In genomic region chr8:128675848-128676629, GRCm38 (mm10) we compare ENCODE assay signal across 19 mouse cellular contexts.
"Had no signal": no experiment of that assay in that cellular context is flagged by ENCODE, and none has a peak within 500 bp of the region (broad histone marks: within the 10 kb centered on the region; RNA-seq: fewer than 3 reads in every experiment).

No protein-coding gene starts in this region.

- ATAC-seq: liver, postnatal 0 days; lung, postnatal 0 days; midbrain, embryonic 13.5 days; midbrain, embryonic 15.5 days had no signal

- H3K27me3 ChIP-seq: lung, embryonic 15.5 days; megakaryocyte, embryonic 14.5 days; midbrain, embryonic 13.5 days; midbrain, embryonic 15.5 days; neural tube, embryonic 12.5 days had no signal

- H3K36me3 ChIP-seq: lung, embryonic 15.5 days; midbrain, embryonic 13.5 days; midbrain, embryonic 15.5 days; neural tube, embryonic 12.5 days had no signal

- H3K4me2 ChIP-seq: lung, embryonic 15.5 days; midbrain, embryonic 11.5 days; midbrain, embryonic 13.5 days; midbrain, embryonic 15.5 days; neural tube, embryonic 12.5 days had no signal

- DNase-seq: liver, postnatal 0 days; lung, adult 2 months; lung, postnatal 14 days; lung, postnatal 36 days; right cerebral cortex, adult 18-20 months; right cerebral cortex, postnatal 25 days; right cerebral cortex, postnatal 4 days; spleen, adult 18-20 months; thymus, adult 18-20 months; thymus, postnatal 14 days; thymus, postnatal 36 days had no signal

- H3K27ac ChIP-seq: lung, embryonic 15.5 days; macrophage; midbrain, embryonic 13.5 days; midbrain, embryonic 15.5 days; neural tube, embryonic 12.5 days had no signal

- H3K4me3 ChIP-seq: lung, embryonic 15.5 days; megakaryocyte, embryonic 14.5 days; midbrain, embryonic 13.5 days; midbrain, embryonic 15.5 days; neural tube, embryonic 12.5 days had no signal

- H3K9ac ChIP-seq: liver, postnatal 0 days; lung, embryonic 15.5 days; midbrain, embryonic 13.5 days; midbrain, embryonic 15.5 days; neural tube, embryonic 12.5 days had no signal

- H3K4me1 ChIP-seq: midbrain, embryonic 13.5 days; midbrain, embryonic 15.5 days; neural tube, embryonic 12.5 days had no signal

- H3K9me3 ChIP-seq: lung, embryonic 15.5 days; megakaryocyte, embryonic 14.5 days; midbrain, embryonic 13.5 days; midbrain, embryonic 15.5 days; neural tube, embryonic 12.5 days had no signal
